Mouse (Mus musculus) adrenal gland, adult 18-20 months (tissue): Measurements from ENCODE around the gene Dlgap4. TPM values are rescaled to one million over a fixed set of nuclear protein-coding genes. Genes with fewer than 3 reads are reported as not detected.
A peak's percentile ranks its signal among the peaks of the same experiment; 100 is the strongest.

Experiments
- DNase-seq, 2 experiments: peaks; one replicate each; pipeline ENCODE4 v3.0.0; 2021 to 2022; ENCODE audit warnings: low spot score in 2 of 2
- total RNA-seq, 2 experiments: library from RNA; stranded (reverse); gene quantifications; 1 replicate in 1 of 2; 2 replicates in 1 of 2; pipeline ENCODE4 v1.2.3; 2021

The Dlgap4 gene
- total RNA-seq, 2 experiments from 2014 or later, result 43.2 to 60.8 TPM

DNA sequence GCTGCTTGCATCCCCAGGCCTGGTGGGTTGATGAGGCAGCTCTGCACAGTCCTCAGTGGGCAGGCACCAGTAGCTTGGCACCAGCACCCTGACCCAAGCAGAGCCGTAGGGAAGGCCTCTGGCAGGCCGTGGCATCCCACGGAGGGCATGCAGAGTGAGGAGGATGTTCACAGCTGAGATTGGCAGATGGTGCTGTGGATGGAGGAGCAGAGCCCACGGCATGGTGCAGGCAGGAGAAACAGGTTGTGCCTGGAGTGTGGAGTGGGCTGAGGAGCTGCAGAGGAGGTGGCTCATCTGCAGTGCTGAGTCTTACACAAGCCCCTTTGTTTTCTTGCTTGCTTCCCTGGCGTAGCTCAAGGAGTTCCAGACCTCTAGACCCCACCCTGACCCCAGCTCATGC lies 40.6 kb downstream of the Dlgap4 start:
- no peak for DNase-seq

DNA sequence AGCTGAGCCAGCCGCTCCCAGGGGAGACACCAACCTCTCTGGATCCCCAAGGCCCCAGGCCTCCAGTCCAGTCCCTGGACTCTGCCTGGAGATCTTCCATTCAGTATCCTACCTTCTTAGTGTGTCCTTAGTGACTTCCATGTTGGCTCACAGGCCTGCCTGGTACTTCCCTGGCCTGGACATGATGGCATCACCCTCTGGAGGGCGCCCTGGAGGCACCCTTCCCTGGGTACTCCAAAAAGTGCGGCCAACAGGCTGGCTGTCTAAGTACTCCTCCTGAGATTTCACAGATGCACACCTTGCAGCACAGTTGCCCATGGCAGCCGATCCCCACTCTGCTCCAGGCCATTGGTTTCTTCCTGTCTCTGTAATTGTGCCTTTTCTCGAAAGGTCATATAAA lies 42.1 kb downstream of the Dlgap4 start:
- no peak for DNase-seq

DNA sequence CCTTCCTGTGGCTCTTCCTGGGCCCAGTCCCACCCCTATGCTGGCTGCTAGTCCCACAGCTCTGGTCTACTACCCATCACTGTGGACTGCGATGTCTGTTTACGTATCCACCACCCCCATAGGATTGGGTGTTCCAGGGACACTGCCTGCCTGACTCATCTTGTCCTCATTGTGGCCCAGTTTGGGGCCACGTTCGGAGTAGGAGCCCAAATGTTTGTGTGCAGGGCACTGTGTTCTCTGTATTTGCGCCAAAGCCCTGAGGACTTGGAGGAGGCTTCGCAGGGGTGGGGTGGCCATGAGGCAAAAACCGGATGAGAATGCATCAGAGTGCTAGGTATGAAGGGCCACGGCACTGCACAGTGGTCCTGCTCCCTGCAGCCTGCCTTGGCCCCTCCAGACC lies 44.0 kb downstream of the Dlgap4 start:
- DNase-seq, result no peak

DNA sequence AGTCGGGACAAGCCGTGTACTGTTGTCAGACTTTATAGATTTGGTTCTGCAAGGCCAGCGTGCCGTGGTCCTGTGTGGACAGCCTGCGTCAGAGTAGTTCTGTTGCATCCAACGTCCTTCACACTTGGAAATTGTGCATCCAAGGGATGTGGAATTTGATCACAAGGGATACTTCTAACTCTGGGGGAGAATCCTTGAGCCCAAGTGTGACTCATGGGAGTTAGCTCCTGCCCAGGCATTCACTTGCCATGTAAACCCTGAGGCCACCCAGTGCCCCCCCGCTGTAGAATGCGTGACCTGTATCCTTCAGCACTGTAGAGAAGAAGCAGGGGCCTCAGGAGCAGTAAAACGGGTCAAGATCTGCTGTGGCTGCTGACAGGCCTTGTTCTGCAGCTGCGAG lies 44.7 kb downstream of the Dlgap4 start:
- peak in 1 of 2 experiments; percentile 24 for DNase-seq

DNA sequence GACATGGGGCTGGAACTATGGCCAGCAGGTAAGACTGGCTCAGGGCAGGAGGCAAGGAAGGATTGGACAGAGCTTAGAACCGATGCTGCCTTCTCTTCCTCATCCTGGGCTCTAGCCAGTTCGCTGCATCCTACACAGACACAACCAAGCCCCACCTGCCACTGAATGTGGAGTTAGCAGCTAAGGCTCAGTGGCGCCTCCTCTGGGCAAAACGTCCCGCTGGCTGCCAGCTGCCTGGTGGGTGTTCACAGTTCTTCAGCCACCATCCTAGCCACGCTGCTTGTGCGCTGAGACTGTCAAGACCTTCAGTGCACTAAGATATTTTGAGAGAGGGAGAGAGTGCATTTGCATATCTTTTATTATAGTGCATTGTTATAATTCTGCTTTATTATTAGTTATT lies 45.2 kb downstream of the Dlgap4 start:
- no peak for DNase-seq

DNA sequence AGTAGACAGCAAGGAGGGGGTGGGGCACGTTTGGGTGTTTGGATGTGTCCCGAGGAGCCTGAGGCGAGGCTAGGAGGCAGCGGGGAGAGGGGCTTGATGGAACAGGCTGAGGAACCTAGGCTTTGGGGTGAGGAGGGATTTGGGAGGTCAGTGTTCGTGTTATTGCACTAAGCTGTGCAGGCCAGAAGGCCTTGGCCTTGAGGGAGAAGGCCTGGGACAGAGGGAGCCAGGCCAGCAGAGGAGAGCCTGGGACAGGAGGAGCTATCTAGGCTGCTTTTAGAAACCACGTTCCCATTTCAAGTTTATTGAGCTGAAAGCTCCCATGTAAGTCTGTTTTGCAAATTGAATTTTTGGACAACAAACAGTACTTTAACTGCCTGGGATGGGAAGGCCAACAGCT lies 46.5 kb downstream of the Dlgap4 start:
- no peak for DNase-seq

DNA sequence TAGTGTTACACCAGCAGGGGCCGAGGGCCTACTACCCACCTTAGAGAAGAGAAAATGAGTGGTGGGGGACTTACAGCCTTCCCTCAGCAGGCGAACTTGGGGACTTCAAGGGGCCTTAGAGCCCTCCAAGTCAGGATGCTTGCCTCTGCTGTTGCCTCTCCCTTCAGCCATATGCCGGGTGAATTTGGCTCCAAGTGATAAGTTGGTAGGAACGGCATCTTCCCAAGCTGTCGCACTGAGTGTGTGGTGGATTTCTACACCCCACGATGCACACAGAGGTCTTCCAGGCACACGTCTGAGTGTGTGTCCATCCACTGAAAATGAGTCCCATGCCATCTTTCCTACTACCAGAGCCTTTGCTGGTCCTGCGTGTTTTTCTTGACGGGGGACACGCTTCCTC lies 49.7 kb downstream of the Dlgap4 start:
- no peak for DNase-seq

DNA sequence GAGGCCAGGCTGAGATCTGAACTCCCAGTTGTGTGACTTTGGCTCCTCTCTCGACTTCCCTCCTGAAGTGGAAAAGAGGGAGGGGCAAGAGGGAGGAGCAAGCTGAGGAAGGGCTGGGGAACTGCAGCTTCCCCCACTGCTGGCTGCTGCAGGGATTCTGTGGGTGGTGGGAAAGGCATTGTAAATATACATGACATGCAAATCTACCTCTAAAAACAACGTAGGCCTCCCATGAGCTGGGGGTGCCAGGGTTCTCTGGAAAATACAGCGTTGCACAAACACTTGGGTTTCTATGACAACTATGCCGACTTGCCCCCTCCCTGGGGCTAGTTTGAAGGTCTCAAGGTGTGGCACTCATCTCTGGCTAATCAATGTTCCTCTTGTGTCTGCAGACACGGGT lies 50.9 kb downstream of the Dlgap4 start:
- no peak for DNase-seq

DNA sequence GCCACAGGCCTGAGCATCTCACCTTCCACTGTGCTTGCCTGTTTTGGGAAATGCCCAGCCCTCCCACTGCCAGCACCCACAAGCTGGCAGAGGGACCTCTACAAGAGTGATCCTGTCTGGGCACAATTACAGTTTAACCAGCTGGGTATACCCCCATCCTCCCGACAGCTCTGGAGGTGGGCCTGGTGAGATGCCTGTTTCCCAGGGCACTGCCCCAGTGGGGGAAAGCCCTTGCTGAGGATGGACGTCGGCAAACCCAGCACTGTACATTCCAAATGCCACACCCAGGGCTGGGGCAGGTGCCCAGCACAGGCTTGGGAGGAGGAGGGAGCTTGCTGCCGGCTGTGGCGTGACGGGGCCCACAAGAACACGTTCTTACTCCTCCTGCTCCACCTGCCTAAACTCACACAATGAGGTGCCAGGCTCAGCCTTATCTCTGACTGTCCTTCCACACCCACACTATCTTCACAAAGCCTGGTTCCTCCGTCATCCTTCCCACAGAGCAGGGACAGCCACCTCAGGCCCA lies 51.6 kb downstream of the Dlgap4 start:
- DNase-seq, result no peak

DNA sequence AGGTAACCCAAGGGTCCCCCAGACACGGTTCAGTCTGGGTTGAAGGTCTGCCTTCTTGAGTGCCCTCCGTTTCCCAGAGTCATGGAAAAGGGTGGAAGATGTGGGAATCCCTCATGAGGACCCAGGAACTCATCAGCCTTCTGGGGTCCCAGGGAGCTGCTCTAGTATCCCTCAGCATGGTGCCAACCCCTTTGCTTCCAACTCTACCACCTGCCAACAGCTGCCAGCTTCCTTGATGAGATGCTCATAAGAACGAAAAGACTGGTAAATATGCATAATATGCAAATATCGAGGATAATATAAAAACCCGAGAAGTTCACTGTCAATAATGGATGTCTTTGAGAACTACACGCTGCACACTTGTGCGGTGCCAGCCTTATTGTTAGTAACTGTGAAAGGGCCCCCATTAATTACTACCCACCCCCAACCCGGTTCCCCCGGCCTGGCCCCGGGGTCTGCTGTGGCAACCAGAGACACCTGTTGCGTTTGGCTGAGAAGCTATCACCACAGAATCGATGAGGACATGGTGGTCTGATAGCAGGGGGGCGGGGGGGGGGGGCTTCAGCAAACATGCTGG lies 52.2 kb downstream of the Dlgap4 start:
- no peak for DNase-seq

DNA sequence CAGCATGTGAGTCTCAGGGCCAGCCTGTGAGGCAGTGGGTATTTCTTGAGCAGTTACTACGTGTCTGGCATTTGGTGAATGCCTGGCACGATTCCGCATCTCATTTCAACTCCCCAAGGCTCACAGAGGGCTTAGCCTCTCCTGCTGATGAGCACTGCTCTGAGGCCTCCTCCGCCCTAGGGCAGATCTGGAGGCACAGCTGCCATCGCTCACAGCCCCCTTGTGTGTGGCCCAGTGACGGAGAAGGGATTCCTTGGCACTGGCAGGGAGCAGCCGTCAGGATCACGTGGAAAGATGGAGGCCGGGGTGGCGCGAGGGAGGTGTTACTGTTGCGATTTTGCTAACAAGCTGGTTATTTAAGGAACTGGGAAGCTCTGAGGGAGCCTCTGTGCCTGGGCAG lies 52.7 kb downstream of the Dlgap4 start:
- no peak for DNase-seq

DNA sequence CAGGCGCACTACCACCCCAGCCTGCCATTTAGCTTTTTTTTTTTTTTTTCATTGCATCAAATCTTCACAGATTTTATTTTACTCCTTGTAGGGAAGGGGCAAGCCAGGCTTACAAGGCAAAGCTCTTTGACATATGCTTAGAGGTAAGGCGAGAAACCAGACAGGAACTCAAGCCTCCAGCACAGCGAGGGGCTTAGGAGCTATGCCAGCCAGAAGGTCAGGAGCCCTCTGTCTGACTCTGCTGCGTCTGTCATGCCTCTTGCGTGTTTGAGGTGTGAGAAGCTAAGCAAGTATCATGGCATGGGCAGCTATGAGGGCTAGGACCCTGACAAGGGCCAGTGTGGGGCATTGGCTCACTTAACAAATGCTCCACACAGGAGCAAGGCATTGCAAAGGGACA lies 53.8 kb downstream of the Dlgap4 start:
- DNase-seq, result no peak

DNA sequence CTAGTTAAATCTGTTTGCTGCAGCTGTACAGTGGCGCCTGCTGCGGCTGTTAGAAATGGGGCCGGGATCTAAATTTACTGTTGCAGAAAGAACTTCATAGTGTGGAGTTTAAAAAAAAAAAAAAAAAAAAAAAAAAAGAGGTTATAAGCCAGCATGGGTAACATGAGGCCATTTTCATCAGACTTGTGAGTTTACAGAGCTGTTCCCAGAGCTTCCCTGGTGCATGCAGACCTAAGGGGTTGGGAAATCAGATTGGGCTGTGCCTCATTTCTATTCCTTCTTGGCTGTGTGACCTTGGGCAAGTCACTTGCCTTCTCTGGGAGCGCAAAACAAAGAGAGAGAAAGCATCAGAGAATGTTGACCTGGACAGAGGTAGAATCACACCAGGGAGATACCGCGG lies 55.1 kb downstream of the Dlgap4 start:
- no peak for DNase-seq

DNA sequence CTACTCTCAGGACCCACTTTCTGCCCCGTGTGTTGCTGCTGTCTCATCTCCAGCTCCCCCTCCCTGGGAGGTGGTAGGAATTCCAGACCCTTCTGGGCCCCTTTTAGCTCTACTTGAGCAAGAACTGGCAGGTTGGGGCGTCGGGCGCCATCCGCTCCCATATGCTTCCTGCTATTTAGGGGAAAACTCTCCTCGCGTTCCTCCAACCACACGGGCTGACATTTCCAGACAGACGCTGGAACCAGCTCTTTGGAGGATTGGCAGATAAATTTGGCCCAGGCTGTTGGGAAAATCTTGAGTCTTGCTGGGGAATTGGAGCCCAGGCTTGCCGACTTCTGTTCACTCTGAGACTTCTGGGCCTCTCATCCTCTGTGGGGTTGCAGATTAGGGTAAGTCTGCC lies 59.8 kb downstream of the Dlgap4 start:
- no peak for DNase-seq

DNA sequence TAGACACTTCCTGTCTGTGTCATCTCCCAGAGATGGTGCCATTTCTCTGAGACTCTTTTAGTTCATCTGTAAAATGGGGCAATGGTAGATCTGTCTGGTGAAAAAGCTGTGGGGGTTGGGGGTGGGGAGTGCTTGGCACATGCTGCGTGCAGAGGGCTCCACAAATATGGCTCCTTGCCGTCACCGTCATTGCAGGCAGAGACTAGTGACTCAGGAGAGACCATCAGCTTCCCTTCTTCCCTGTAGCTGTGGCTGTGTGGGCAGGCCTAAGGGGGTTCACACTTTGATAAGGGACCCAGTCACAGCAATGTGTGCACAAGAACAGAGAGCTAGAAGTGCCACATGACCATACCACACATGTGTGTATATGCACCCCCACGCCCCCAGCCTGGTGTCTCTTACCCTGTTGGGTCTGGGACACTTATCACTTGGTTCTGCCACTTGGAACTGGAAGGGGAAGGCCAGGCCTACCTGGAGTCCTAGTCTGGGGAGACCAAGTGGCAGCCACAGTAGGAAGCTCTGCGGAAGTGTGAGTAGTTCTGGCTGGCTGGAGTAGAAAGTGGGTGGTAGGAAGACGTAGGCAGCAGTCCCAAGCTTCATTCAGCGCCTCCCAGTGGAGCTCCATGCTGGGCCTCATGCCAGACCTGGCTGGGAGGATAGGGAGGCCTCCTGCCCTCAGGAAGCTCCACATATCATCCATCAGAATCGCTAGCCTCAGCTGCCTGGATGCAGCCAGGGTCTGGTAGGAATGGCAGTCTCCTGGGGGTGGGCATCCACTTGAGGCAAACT lies 60.6 kb downstream of the Dlgap4 start:
- DNase-seq, result no peak

DNA sequence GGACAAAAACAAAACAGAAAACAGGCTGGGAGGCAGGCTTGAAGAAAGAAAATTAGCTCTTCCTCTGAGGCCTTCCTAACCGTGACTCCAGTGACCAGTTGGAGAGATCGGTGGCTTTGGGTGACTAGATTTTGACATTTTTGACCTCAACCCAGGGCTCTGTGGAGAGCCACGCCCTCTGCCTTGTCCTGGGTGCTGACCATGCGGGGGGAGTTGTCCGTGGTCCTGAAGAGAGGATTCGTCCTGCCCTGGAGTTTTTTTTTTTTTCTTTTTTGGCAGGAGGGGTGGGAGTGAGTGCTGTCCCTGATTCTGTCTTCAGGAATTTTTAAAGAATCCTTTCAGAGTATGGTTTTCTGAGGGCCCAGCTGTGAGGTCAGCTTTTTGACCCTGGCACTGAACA lies 63.4 kb downstream of the Dlgap4 start:
- no peak for DNase-seq

DNA sequence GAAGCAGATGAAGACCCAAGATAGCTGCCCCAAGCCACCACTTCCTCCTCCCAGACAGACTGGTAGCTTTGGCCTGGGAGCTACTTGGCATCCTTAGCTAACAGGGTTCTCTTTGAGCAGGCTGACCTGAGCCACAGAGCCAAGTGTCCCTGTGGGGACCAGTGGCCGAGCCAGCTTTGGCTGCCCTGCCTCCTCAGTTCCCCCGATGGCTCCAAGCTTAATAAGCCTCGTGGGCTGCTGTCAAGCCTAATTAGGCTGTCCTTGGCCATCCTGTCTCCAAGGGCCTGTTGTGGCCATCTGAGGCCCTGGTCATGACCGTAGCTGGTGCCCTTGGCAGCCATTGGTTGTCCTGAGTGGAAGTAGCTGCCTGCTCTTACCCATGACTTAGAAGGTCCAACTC lies 64.6 kb downstream of the Dlgap4 start:
- no peak for DNase-seq

DNA sequence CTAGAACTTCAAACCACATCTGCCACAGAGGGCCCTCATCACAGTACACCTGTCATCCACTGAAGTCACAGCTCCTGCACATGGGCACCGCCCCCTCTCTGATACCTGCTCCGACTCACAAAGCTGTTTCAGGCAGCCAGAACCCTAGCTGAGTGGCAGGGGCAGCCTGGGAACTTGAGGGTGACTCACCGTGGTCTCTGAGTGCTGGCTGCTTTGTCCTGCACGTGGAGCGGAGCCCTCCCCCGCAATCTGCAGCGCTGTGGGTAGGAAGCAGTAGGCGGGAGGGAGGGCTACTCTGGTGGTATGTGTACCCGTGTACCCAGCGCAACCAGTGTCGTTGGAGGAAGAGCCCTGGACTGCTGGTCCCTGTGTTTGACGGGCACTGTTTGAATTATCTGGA lies 69.5 kb downstream of the Dlgap4 start:
- DNase-seq, result peak in 1 of 2 experiments; percentile 28

DNA sequence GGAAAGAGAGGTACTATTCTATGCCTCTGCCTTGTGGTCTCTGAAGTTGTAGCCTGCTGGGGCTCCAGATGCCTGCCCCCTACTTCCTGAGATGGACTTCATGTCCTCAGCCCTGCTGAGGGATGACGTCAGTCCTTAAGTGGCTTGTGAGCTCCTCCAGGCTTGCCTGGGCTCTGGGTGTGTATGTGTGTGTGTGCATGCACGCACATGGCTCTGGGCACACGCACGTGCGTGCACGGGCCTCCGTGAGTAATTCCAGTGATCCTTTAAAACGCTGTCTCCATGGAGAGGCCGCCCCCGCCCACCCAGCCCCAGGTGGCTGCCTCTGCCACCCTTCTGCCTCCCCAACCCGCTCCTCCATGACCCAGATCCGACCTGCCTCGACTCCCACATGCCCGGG lies 72.5 kb downstream of the Dlgap4 start:
- no peak for DNase-seq

DNA sequence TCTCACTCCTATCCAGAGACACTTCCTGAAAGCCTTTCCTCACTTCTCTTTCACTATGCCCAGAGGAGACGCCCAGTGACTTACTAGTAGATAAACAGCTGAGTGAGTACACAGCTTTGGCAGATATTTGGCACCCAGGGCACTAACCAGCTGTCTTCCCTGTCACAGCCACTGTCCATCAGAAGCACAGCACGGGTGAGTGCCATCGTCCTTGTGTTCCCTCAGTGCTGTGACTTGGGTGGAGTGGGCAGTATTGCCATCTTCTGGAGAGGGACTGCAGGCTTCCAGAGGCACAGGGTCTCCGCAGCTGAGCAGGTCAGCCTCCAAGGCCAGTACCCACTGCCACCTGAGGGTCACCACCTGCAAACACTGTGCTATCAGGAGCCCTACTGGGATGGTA lies 73.2 kb downstream of the Dlgap4 start:
- no peak for DNase-seq

DNA sequence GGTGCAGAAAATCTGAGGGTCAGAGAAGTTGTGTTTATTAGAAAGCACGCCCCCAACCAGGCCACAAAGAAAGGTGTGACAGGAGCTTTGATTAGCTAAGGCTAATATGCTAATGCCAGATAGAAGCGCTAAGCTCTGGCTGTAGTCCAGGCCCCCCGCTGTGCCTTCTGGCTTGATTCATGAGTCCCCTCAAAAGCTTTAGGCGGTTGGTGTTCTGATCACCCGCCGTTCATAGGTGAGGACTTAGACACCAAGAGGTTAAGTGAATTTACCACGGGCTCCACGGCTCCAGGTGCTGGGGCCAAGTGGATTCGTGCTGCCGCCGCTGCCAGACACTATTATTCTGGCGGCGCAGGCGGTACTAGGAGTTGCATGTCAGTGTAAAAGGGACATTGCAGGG lies 75.1 kb downstream of the Dlgap4 start:
- no peak for DNase-seq

DNA sequence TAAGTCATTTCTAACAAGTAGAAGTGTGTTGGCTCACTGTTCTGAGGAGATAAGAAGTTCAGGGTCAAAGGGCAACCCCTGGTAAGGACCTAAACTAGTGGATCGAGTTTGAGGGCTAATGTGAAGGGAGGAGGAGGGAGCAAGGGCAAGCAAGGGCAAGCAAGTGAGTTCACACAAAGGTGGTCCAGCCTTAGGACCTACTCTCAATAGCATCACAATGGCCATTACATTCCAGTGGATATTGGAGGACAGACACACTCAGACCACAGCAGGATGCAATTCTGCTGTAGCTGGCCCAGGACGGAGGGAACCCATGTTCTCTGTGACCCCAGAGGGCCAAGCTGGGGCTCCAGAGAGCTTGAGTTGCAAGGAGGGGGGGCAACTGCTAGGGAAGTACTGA lies 77.3 kb downstream of the Dlgap4 start:
- no peak for DNase-seq

DNA sequence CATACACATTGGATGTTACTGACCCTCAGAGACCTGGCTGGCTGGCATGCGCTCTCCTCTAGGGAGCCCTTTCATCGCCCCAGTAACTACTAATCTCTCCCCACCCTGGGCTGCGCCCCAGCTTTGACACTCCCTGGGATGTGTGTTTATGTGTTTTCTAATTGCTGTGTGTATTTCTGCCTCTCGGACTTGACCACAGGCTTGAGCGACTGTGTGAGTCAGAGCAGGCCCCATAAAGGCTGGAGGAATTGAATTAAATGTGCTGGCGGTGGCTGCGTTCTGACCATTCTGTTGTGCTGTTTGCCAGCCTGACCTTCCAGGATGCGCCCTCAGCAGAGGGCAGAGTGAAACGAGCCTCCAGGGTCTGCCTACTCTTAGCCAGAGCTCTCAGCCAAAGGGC lies 78.2 kb downstream of the Dlgap4 start:
- DNase-seq, result no peak
